Mouse (Mus musculus) kidney, embryonic 16.5 days (tissue): ENCODE data around the gene Reep6. TPM values are rescaled to one million over a fixed set of nuclear protein-coding genes. Genes with fewer than 3 reads are reported as not detected.

Source experiments
- ATAC-seq: fragments of 200-750 bp; cut with Nextera tagmentation; 2 replicates; pipeline ENCODE4 v1.8.0; 2017; ENCODE audit warnings: moderate TSS enrichment; ENCODE audit not compliant: low FRiP score, low TSS enrichment
- H3K27ac ChIP-seq: fragments of 300-500 bp; sonication (generic); 2 replicates; pipeline ENCODE4 v1.5.1; 2014; ENCODE audit warnings: low read length
- H3K27me3 ChIP-seq: fragments of 300-500 bp; sonication (generic); 2 replicates; pipeline ENCODE4 v1.6.1; 2014; ENCODE audit warnings: low read length, control low read depth, mixed read lengths; ENCODE audit not compliant: insufficient read depth
- H3K36me3 ChIP-seq: fragments of 300-500 bp; sonication (generic); 2 replicates; pipeline ENCODE4 v1.6.1; 2014; ENCODE audit warnings: low read length, control low read depth, mixed read lengths; ENCODE audit not compliant: insufficient read depth
- H3K4me1 ChIP-seq: fragments of 300-500 bp; sonication (generic); 2 replicates; pipeline ENCODE4 v1.6.1; 2014; ENCODE audit warnings: low read length, control low read depth, mixed read lengths; ENCODE audit not compliant: insufficient read depth
- H3K4me2 ChIP-seq: fragments of 300-500 bp; sonication (generic); replicated peaks from 2 replicates; pipeline ENCODE4 v1.6.1; 2014; ENCODE audit warnings: low read depth, low read length
- H3K4me3 ChIP-seq: fragments of 300-500 bp; sonication (generic); 2 replicates; pipeline ENCODE4 v1.5.1; 2014; ENCODE audit warnings: mild to moderate bottlenecking, low read length
- H3K9ac ChIP-seq: fragments of 300-500 bp; sonication (generic); replicated peaks from 2 replicates; pipeline ENCODE4 v1.6.1; 2014; ENCODE audit warnings: low read length
- H3K9me3 ChIP-seq: fragments of 300-500 bp; sonication (generic); 2 replicates; pipeline ENCODE4 v1.6.1; 2016; ENCODE audit warnings: low read length, control low read depth
- WGBS: fragments of 180-500 bp; shearing (Covaris S2); extraction: QIAGEN DNeasy Blood & Tissue Kit; methylation state at CpG from one replicate; pipeline ENCODE4 v1.1.7; 2014; 5-methylcytosine and 5-hydroxymethylcytosine counted together
- polyA plus RNA-seq: library from polyadenylated mRNA; unstranded; fragments of >200 nt; fragmentation: Nextera tagmentation; extraction: Ambion mirVana; gene quantifications from 2 replicates; pipeline ENCODE4 v1.2.1, GENCODE M21; 2015

Reep6 gene
- polyA plus RNA-seq, 1 experiment from 2014 or later = 11.0 TPM

- Histone ChIP-seq H3K27me3 (no peaks in the 10 kb centered on the region), H3K4me2 (no peak overlapping the region), H3K4me3 (no peak overlapping the region), H3K4me1 (0 out of 2 replicates have a peak, but pooled peaks cover 3% of the 10 kb centered on the region), H3K9me3 (no peaks in the 10 kb centered on the region), H3K27ac (no peak overlapping the region), H3K36me3 (no peaks in the 10 kb centered on the region), H3K9ac (no peak overlapping the region)
- 22% methylated on average over 6 of the region's 6 CpGs for whole genome bisulfite sequencing
- ATAC-seq = no peak
Measured at GRCm38 (mm10) chr10:80374063-80374462, 44.3 kb downstream of the Reep6 start.

GRCm38 (mm10) chr10:80376160-80376559, 46.4 kb downstream of the Reep6 start:
- peaks cover 14% of the 10 kb centered on the region for H3K36me3 ChIP-seq
- H3K27ac ChIP-seq = no peak overlapping the region
- no peak overlapping the region for H3K4me2 ChIP-seq
- no peak overlapping the region for H3K4me3 ChIP-seq
- no peaks in the 10 kb centered on the region for H3K27me3 ChIP-seq
- 2% methylated on average over 7 of the region's 7 CpGs for WGBS
- no peaks in the 10 kb centered on the region for H3K9me3 ChIP-seq
- ATAC-seq = no peak
- H3K4me1 ChIP-seq = peaks cover 6% of the 10 kb centered on the region; the same call in 1 of the 2 replicates
- no peak overlapping the region for H3K9ac ChIP-seq

- WGBS = 53% methylated on average over 10 of the region's 10 CpGs
- no peaks in the 10 kb centered on the region for H3K27me3 ChIP-seq
Measured at GRCm38 (mm10) chr10:80377716-80378115, 48.0 kb downstream of the Reep6 start.

GRCm38 (mm10) chr10:80382641-80383365, 53.0 kb downstream of the Reep6 start:
- no peak for ATAC-seq
- H3K9ac ChIP-seq = no peak overlapping the region; the same call in 1 of the 2 replicates
- peaks cover 45% of the 10 kb centered on the region for H3K36me3 ChIP-seq

More at GRCm38 (mm10) chr10:80377716-80378115, 48.0 kb downstream of the Reep6 start:
- no peak for ATAC-seq
- H3K9ac ChIP-seq = no peak overlapping the region
- peaks cover 5% of the 10 kb centered on the region; the same call in 1 of the 2 replicates for H3K4me1 ChIP-seq
- no peaks in the 10 kb centered on the region for H3K9me3 ChIP-seq
- no peak overlapping the region for H3K27ac ChIP-seq
- no peak overlapping the region for H3K4me3 ChIP-seq
- H3K36me3 ChIP-seq = peaks cover 29% of the 10 kb centered on the region
- H3K4me2 ChIP-seq = no peak overlapping the region

GRCm38 (mm10) chr10:80383431-80383830, 53.7 kb downstream of the Reep6 start:
- Histone ChIP-seq H3K4me3 (no peak overlapping the region), H3K4me1 (peaks cover 36% of the 10 kb centered on the region), H3K27me3 (no peaks in the 10 kb centered on the region), H3K27ac (no peak overlapping the region), H3K4me2 (no peak overlapping the region), H3K9me3 (no peaks in the 10 kb centered on the region), H3K36me3 (peaks cover 45% of the 10 kb centered on the region), H3K9ac (no peak overlapping the region; the same call in 1 of the 2 replicates)
- ATAC-seq = no peak
- WGBS = 46% methylated on average over 4 of the region's 4 CpGs

More at GRCm38 (mm10) chr10:80382641-80383365, 53.0 kb downstream of the Reep6 start:
- Histone ChIP-seq H3K27me3 (no peaks in the 10 kb centered on the region), H3K27ac (no peak overlapping the region), H3K4me3 (no peak overlapping the region), H3K4me1 (peaks cover 30% of the 10 kb centered on the region), H3K4me2 (no peak overlapping the region), H3K9me3 (no peaks in the 10 kb centered on the region)
- WGBS = 79% methylated on average over 7 of the region's 7 CpGs

- Histone ChIP-seq H3K9me3 (no peaks in the 10 kb centered on the region), H3K4me3 (peak overlapping the region; percentile 79), H3K27ac (no peak overlapping the region), H3K4me2 (peak overlapping the region; percentile 2; the same call in 1 of the 2 replicates), H3K4me1 (peaks cover 40% of the 10 kb centered on the region), H3K9ac (peak overlapping the region; percentile 99), H3K36me3 (peaks cover 45% of the 10 kb centered on the region), H3K27me3 (no peaks in the 10 kb centered on the region)
- WGBS = 82% methylated on average over 4 of the region's 4 CpGs
- ATAC-seq = no peak
Measured at GRCm38 (mm10) chr10:80384115-80384639, 54.4 kb downstream of the Reep6 start.

GRCm38 (mm10) chr10:80384709-80385108, 55.0 kb downstream of the Reep6 start:
- H3K27ac ChIP-seq = no peak overlapping the region
- H3K36me3 ChIP-seq = peaks cover 42% of the 10 kb centered on the region
- H3K4me1 ChIP-seq = peaks cover 40% of the 10 kb centered on the region
- H3K9ac ChIP-seq = peak overlapping the region; percentile 99
- H3K4me2 ChIP-seq = peak overlapping the region; percentile 90
- no peaks in the 10 kb centered on the region for H3K27me3 ChIP-seq
- H3K4me3 ChIP-seq = peak overlapping the region; percentile 79
- ATAC-seq = no peak
- no peaks in the 10 kb centered on the region for H3K9me3 ChIP-seq
- 76% methylated on average over 7 of the region's 7 CpGs for WGBS

GRCm38 (mm10) chr10:80385310-80385709, 55.6 kb downstream of the Reep6 start:
- Histone ChIP-seq H3K4me3 (peak overlapping the region; percentile 79), H3K27me3 (no peaks in the 10 kb centered on the region), H3K9ac (peak overlapping the region; percentile 99), H3K27ac (peak overlapping the region; percentile 85), H3K4me1 (peaks cover 40% of the 10 kb centered on the region), H3K36me3 (peaks cover 40% of the 10 kb centered on the region), H3K9me3 (no peaks in the 10 kb centered on the region), H3K4me2 (peak overlapping the region; percentile 90)
- 10% methylated on average over 7 of the region's 7 CpGs for WGBS
- no peak for ATAC-seq
